Mouse (Mus musculus) adrenal gland, postnatal 4 days (tissue): ENCODE measurements around the gene Pole. TPM values are rescaled to one million over a fixed set of nuclear protein-coding genes. Genes with fewer than 3 reads are reported as not detected.

ENCODE experiments used
- DNase-seq, 2 experiments: peaks; one replicate each; pipeline ENCODE4 v3.0.0; 2021 to 2022; ENCODE audit warnings: low spot score in 2 of 2, mixed read lengths in 2 of 2
- total RNA-seq, 2 experiments: library from RNA; stranded (reverse); gene quantifications; 2 replicates each; pipeline ENCODE4 v1.2.3; 2021

Gene Pole
- total RNA-seq, 2 experiments from 2014 or later = 18.1 to 22.2 TPM

GRCm38 (mm10) chr5:110342648-110343284 is 56.7 kb downstream of the Pole start, which contains the start of gene P2rx2:
Gene P2rx2, minus strand, starts transcription at chr5:110343212.
- peak in 1 of 2 experiments; percentile 15 for DNase-seq

GRCm38 (mm10) chr5:110344524-110344923 is 58.4 kb downstream of the Pole start, which contains the start of gene Lrcol1:
Gene Lrcol1, plus strand, starts transcription at chr5:110344730.
- DNase-seq = no peak

- DNase-seq = no peak
Measured at GRCm38 (mm10) chr5:110345553-110345952, 59.4 kb downstream of the Pole start.

GRCm38 (mm10) chr5:110347006-110347405 is 60.9 kb downstream of the Pole start:
- no peak for DNase-seq

- DNase-seq = no peak
Measured at GRCm38 (mm10) chr5:110354716-110355115, 68.6 kb downstream of the Pole start.

GRCm38 (mm10) chr5:110357531-110358179 is 71.5 kb downstream of the Pole start:
- peak; percentile 56 to 62 for DNase-seq

- no peak for DNase-seq
Measured at GRCm38 (mm10) chr5:110361465-110361864, 75.4 kb downstream of the Pole start.

- no peak for DNase-seq
Measured at GRCm38 (mm10) chr5:110362813-110363178, 76.7 kb downstream of the Pole start.

- DNase-seq = peak; percentile 56 to 62
Measured at GRCm38 (mm10) chr5:110363179-110363821, 77.2 kb downstream of the Pole start.

- DNase-seq = no peak
Measured at GRCm38 (mm10) chr5:110363822-110364545, 77.9 kb downstream of the Pole start.

- DNase-seq = peak in 1 of 2 experiments; percentile 60
Measured at GRCm38 (mm10) chr5:110376802-110377433, 90.8 kb downstream of the Pole start.

- no peak for DNase-seq
Measured at GRCm38 (mm10) chr5:110378181-110378583, 92.1 kb downstream of the Pole start.

- no peak for DNase-seq
Measured at GRCm38 (mm10) chr5:110379086-110379485, 93.0 kb downstream of the Pole start.

- no peak for DNase-seq
Measured at GRCm38 (mm10) chr5:110379823-110380222, 93.7 kb downstream of the Pole start.

GRCm38 (mm10) chr5:110384491-110384890 is 98.4 kb downstream of the Pole start:
- DNase-seq = no peak

GRCm38 (mm10) chr5:110385263-110385662 is 99.2 kb downstream of the Pole start:
- DNase-seq = no peak

GRCm38 (mm10) chr5:110386371-110387330 is 100.5 kb downstream of the Pole start:
- peak; percentile 47 to 65 for DNase-seq
